Mouse (Mus musculus) heart, postnatal 4 days (tissue): ENCODE data around the gene Casp12. TPM values are rescaled to one million over a fixed set of nuclear protein-coding genes. Genes with fewer than 3 reads are reported as not detected.

Source experiments
- total RNA-seq, 2 experiments: library from RNA; stranded (reverse); gene quantifications; 2 replicates each; pipeline ENCODE4 v1.2.3; 2021

Gene Casp12
- total RNA-seq, 2 experiments from 2014 or later: 7.0 to 7.3 TPM

Other genes with a start within 250 kb of the Casp12 start
- gene Casp1, start 46.9 kb upstream of the Casp12 start, total RNA-seq: under 1 TPM; 0.48 to 0.56 TPM
- 1 to 10 TPM; 1.7 to 3.4 TPM for gene Casp4, start 36.6 kb upstream of the Casp12 start, total RNA-seq